Mouse (Mus musculus) 3134 (cell line): ENCODE data around the gene Fbxw14.
"Not testable (repeated sequence)": the region's sequence is repeated elsewhere in the genome, so short reads cannot be mapped to it uniquely, and the experiment has no call there.

Source experiments
- DNase-seq: peaks from one replicate; pipeline ENCODE4 v3.0.0-alpha.2; 2011; ENCODE audit warnings: low spot score; ENCODE audit not compliant: insufficient read length; ENCODE audit errors: extremely low read depth

Fbxw14 gene

DNA sequence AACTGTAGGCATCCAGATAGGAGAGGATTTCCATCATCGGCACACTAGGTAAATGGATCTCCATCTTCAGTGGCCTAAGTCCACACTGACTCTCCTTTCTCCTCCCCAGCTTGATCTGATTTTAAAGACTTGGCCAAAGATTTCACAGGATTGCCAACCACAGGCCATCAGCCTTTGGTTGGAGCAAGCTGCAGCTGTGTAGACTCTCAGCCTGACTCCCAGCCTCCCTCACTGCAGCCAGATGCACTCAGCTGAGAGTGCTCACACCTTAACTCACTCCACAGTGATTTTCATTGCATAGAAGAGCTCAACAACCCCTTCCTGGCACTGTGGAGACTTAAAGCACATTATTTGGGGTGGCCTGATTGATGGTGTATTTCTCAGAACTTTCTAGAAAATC is at the start of gene Fbxw14:
TSS of gene Fbxw14 (minus strand) at position 101 of the 400 bp plus-strand sequence.
- DNase-seq, result not testable (repeated sequence)

DNA sequence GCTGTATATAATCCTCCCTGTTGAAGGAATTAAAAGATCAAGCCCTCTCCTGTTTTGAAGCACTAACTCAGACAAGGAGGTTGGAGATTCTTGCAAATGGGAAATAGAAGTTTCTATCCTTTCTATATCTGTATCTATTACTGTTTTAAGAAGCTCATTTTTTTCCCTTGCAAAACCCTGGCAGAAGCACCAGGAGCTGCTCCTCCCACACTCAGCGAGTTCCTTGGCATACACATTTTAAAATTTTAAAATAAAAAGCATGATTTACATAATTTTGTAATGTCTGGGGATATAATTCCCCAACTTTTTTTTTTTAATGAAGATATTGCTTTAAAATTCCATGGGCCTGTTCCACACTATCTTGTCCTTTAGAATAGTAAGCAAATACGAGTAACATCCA is 24.4 kb downstream of the Fbxw14 start:
- DNase-seq, result no peak

DNA sequence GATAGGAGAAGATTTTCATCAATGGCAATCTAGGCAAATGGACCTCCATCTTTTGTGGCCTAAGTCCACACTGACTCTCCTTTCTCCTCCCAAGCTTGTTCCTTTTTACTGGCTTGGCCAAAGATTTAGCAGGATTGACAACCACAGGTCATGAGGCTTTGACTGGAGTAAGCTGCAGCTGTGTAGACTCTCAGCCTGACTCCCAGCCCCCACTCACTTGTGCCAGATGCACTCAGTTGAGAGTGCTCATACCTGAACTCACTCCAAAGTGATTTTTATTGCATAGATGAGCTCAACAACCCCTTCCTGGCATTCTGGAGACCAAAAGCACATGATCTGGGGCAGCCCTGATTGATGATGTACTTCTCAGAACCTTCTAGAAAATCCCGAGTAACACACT is 52.8 kb downstream of the Fbxw14 start, which contains the start of gene Fbxw20:
TSS of gene Fbxw20 (minus strand) at position 101 of the 400 bp plus-strand sequence.
- no peak for DNase-seq
